Mouse (Mus musculus) G1E-ER4 (cell line): ENCODE results near the gene Pced1b. TPM values are rescaled to one million over a fixed set of nuclear protein-coding genes. Genes with fewer than 3 reads are reported as not detected.

ENCODE experiments used
- GATA1 ChIP-seq: IDR thresholded peaks from one replicate; pipeline ENCODE4 v1.8.0; 2012; ENCODE audit warnings: low read length, inconsistent platforms
- polyA plus RNA-seq: library from polyadenylated mRNA; stranded (reverse); fragments of >175 nt; gene quantifications from 2 replicates; pipeline ENCODE4 v1.2.3, GENCODE M21; 2012

Gene Pced1b
- polyA plus RNA-seq, 1 experiment = 4.3 TPM

DNA sequence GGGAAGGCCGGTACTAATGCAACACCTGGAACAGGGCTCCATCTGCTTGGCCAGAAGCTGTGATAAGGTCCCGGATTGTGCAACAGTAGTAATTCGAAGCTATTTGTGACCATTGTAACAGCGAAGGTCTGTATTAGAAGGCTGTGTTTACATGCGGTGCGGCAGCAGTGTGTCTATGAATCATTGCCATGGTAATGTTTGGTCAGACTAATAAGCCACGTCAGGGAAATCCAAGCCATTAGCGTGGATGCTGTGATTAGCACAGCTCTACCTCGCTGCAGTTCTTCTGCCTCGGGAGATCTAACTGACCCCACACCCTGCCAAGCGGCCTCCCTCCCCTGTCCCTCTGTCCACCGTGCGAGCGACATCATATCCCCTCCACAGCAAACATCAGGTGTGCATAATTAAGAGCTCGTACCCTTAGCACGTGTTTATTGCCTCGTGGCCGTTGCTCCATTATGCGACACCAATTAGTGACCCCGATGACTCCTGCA is 29.8 kb downstream of the Pced1b start:
- no peak for TF ChIP-seq GATA1

DNA sequence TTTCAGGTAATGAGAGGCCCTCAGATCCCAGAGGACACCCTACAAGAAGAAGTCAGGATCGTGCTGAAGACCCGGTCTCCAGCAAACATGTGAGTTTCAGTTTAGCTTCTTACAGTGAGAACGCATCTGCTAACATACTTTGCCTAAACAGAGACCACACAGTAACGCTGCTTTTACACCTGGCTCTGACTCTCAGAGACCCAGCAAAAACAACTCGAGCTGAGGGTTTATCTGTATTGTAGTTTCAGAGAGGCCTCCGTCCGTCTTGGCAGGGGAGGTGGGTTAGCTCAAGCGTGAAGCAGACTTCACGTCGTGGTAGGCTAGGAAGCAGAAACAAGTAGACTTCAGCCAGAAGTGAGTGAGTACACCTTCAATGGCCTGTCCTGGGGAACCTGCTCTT is 30.4 kb downstream of the Pced1b start:
- TF ChIP-seq GATA1 = no peak

DNA sequence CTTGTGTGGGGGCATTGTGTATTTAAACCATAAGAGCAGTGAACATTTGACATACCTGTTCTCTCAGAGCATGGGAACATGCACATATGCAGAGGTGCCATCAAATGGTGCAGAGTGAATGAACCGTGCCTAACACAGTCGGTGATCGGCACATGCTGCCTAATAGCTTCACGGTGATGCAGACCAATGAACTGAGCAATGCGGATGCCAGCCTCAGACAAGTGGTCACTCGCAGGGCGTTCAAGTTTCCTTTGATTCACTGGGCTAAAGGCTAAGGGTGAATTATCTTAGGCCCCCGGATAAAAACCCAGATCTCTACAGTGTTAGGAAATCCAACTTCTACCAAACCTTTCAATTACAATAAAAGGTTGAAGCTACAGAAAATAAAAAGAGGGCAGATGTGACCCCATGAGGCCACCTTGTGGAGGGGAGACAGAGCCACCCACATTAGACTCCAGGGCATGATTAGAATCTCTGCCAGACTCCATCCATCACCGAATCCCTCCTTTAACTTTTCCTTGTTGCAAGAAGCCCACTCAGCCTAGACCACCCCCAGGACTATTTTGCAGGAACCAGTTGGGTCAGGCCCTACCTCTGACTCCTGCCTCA is 31.5 kb downstream of the Pced1b start:
- no peak for TF ChIP-seq GATA1

DNA sequence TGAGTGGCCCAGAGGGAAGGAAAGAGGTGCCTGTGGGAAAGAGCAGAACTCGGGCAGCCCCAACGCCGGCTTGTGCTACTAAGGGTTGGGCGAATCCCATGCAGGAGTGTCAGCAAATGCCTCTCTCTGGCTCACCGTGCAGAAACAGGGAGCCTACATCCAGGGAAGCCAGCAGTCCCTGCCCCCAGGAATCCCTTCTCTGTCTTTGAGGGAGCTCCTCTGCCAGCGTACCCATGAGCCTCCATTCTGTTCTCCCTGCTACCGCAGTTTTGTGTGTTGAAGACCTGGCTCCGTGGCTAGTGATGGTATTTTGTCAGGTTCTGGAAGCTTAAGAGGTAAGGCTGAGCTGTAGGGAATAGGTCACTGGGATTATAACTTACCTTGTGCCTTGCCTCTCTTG is 33.2 kb downstream of the Pced1b start:
- no peak for TF ChIP-seq GATA1

DNA sequence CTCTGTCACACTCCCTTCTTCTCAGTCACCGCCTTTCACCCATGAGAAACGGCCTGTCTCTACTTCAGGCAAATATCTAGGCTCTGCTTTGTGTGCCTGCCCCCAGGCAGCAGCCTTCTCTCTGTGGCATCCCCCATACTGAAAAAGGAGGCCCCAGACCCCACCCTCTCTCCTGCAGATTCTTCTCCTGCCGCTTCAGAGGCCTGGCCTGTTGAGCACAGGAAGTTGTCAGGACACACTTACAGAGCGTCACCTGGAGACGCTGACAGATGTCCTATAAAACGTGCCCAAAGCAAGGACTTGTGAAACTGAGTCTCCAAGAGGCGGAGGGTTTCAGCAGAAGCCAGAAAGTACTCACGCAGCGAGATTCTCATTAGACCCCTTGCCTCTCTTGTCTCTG is 33.9 kb downstream of the Pced1b start:
- TF ChIP-seq GATA1 = no peak

DNA sequence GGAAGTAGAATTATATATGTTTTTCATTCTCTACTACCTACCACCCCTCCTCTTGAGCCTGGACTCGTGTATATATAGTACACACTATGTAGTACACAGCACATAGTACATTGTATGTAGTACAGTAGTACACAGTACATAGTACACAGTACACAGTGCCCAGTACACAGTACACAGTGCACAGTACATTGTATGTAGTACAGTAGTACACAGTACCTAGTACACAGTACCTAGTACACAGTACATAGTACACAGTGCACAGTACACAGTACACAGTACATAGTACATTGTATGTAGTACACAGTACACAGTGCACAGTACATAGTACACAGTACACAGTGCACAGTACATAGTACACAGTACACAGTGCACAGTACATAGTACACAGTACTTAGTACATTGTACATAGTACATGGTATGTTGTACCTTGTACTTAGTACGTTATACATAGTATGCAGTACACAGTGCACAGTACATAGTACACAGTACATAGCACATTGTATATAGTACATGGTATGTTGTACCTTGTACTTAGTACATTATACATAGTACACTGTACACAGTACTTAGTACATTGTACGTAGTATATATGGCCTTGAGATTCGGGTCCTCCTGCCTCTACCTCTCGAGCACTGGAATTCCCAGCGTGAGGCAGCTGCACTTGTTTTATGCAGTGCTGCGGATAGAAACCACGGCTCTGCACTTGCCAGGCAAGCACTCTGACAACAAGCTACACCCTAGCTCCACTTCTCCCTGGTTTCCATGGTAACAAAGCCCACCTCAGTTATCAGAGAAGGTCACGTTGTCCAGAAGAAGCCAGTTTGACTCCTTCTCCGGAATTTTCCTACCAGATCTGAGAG is 35.0 kb downstream of the Pced1b start:
- TF ChIP-seq GATA1 = no peak

DNA sequence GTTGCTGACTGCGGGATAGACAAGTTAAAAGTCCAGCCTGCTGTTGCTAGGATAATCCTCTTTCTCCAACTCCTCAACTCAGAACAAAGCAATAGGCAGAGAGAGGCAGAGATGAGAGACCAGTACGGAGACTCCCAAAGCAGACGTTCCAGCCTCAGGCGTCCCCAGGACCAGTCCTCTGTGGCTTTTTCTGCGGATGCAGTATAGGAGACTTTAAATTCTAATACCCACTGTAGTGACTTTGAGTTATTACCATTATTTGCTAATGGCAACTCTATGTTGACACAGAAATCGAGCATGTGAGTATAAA is 35.6 kb downstream of the Pced1b start:
- TF ChIP-seq GATA1 = no peak

DNA sequence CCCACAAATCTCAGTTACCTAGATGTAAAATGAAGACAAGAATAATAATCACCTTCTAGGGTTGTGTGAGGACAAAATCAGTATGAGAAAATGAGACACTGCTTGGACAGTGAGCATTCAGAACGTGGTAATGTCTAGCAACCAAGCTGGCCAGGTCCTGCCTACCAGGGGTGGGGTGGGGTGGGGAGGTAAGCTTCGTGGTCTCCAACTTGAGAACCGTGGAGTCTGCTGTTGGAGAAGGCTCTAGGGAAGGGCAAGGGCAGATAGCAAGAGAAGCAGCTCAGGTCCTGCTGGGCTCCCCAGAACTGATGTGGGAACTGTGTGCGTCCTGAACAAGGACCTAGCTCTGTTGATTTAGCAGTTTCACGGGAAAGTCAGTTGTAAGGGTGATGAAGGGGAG is 37.3 kb downstream of the Pced1b start:
- TF ChIP-seq GATA1 = no peak

DNA sequence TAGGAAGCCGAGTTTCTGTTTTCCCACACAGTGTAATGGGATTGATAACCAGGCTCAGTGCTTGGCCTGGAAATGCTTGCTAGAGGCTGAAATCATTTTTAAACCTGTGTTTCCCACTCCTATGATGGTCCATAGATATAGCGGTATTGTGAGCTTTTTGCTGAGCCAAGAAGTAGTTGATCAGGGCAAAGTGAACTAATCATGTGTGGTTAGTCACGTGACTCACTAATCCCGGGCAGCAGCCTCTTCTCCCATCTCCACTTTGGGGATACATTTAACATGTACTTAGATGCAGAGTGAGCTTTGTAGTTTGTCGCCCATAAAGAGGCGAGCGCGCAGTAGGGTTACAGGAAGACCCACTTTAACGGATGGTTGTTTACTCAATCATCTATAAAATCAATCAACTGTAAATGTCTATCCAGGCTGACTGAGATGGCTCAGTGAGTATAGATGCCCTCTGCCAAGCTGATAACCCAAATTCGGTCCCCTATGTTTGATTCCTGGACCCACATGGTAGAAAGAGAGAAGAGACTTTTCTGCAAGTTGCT is 38.8 kb downstream of the Pced1b start:
- TF ChIP-seq GATA1 = no peak

DNA sequence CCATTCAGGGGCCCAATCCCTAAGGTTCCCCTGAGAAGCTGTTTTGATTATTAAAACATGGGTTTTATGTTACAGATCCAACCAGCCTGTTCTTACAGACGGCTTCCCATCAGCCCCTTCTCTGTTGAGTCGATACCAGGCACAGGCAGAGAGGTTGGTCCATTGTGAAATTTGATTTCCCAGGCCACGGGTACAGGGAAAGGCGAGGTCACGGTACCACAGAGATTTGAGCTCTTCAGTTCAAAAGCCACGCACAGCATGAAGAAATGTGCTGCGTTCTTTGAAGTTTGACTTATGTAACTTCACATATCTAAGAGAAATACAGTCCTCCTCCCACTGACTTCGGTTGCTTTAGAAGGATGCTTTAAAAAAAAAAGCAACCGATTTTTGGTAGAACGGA is 39.8 kb downstream of the Pced1b start:
- TF ChIP-seq GATA1 = no peak

DNA sequence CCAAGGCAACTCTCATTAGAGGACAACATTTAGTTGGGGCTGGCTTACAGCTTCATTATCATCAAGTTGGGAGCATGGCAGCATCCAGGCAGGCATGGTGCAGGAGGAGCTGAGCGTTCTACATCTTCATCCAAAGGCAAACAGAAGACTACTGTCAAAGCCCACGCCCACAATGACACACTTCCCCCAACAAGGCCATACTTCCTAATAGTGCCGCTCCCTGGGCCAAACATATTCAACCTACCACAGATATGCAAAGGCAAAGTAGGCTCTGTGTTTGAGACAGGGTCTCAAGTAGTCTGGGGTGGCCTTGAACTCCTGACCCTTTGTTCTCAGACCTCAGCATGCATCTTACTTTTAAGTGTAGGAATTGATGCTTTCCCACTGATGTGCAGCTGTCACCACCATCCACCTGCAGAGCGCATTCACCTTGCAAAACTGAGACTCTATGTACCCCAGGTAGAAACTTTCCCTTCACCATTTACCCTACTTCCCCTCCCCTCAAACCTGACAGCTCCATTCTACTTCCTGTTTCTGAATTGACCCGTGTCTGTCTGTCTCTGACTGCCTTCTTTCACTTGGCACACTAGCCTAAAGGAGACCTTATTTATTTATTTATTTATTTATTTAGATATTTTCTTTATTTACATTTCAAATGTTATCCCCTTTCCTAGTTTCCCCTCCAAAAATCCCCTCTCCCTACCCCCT is 40.7 kb downstream of the Pced1b start:
- no peak for TF ChIP-seq GATA1

DNA sequence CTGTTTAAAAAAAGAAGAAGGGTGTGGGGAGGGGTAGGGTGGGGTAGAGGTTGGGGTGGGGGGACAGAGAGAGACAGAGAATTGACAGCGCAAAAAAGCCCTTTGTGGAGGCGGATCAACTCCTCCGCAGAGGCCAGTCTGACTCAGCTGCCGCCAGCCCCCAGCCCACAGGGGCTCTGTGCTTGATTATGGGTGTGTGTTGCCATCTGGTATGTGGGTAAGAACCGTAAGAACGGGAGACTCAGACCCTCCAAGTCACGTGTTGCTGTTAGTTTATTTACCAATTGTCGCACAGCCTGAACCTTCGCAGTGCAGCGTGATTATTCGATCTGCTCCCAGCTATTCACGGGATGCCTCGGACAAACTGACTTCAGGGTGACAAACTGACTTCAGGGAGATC is 41.8 kb downstream of the Pced1b start:
- no peak for TF ChIP-seq GATA1

DNA sequence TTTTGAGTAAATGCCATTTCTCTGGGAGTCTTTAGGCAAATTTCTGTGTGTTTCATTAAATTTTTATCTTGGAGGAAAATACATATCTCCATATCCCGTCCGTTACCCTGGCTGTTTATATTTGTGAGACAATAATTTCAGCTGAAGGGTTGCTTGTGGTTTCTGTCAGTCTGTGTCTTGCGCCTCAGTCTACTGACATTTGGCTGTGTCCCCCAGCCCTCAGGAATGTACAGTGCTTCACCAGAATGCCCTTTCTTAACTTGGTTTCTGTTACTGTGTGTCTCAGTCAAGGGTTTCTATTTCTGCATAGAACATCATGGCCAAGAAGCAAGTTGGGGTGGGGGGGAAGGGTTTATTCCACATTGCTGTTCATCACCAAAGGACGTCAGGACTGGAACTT is 42.3 kb downstream of the Pced1b start:
- TF ChIP-seq GATA1 = no peak

DNA sequence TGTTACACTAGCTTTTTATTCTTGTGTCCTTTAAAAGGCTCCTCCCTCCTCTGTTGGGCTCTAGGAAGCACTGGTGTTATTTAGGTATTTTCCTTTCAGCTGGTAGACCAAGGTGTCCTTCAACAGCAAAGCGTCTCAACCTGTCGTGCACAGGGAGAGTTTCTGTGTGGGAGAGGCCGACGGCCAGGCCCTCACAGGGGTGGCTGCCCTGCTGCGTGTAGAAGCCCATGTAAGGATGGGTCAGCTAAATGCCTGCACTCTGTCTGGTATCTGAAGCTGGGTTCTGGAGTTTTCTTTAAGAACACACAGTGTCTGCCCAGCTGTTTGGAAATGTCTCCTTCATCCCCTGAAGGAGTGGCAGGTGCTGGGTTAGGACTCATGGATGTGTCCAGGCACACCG is 43.4 kb downstream of the Pced1b start:
- no peak for TF ChIP-seq GATA1

DNA sequence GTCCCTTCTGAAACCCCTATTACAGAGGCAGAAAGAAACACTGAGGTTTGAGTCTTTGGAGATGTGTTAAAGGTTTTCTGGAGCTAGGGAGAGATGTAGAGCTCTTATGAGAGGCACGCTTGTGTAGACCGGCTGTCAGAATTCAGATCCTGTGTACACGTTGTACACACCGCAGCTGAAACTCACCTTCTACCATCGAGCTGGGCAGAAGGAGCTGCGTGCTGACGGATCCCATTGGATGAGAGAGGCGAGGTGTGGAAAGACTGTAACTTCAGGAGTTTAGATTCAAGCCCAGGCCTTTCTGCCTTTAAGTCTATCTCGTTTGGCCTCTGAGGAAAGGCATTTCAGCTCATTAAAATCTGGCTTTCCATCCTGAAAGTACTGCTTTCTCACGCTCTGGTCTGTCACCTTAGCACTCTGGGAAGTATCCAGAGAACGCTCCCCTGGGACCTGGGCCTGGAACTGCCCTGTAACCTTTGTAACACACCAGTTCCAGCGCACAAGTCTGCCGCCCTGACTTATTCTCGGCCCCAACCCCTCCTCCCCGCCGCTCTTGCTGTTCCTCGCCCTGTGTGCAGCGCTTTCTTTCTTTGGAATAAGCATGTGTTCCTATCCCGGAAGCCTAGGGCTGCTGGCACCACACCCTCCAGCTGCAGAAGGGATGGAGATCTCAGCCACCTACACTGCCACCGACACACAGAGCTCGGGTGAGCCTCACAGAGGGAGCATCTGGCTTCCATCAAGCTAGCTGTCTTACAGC is 44.6 kb downstream of the Pced1b start:
- TF ChIP-seq GATA1 = no peak

DNA sequence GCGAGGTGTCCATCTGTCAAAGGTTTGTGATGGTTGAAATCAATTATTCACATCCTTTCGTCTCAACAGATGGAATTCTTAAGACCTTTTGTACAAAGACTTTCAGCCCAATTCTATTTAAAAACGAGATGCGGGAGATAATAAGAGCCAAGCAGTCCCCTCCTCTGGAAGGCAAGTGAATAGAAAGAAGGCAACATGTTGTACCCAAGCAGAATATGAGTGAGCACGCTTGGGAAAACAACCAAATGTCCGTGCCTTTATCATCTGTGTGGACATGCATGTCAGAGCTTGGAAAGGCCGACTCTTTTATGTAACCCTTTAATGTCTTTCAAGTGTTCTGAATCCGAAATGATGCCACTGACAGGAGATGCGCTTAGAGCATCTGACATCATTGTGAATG is 61.0 kb downstream of the Pced1b start:
- TF ChIP-seq GATA1 = no peak

DNA sequence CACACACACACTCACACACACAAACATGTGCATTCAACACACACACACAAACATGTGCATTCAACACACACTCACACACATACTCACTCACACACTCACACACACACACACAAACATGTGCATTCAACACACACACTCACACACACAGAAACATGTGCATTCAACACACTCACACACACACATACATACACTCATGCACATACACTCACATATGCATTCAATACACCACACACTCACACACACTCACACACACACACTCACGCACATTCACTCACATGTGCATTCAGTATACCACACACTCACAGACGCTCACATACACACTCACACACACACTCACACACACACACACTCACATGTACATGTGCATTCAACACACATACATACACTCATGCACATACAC is 62.6 kb downstream of the Pced1b start:
- no peak for TF ChIP-seq GATA1
